Mouse (Mus musculus) ES-Bruce4 (cell line): ENCODE measurements around the gene Tubb3.

ENCODE experiments used
- CTCF ChIP-seq: IDR thresholded peaks from one replicate; pipeline ENCODE4 v1.8.1; 2011; ENCODE audit warnings: low read depth, low read length
- EP300 ChIP-seq: IDR thresholded peaks from 2 replicates; pipeline ENCODE4 v1.6.1; 2011; ENCODE audit warnings: low read depth, low read length; ENCODE audit not compliant: insufficient read depth
- POLR2A ChIP-seq: IDR thresholded peaks from one replicate; pipeline ENCODE4 v1.8.1; 2011; ENCODE audit warnings: low read length; ENCODE audit not compliant: insufficient read depth

GRCm38 (mm10) chr8:123421325-123421724 lies 10.1 kb downstream of the Tubb3 start:
- TF ChIP-seq CTCF (no peak), EP300 (no peak), POLR2A (no peak)
